Mouse (Mus musculus): Measurements from ENCODE around the gene Olfr1242. TPM values are rescaled to one million over a fixed set of nuclear protein-coding genes. Genes with fewer than 3 reads are reported as not detected.

Olfr1242 gene
- not detected for total RNA-seq (2022)

GRCm38 (mm10) chr2:89498235-89498634 lies at the start of gene Olfr1242:
TSS of gene Olfr1242 (minus strand) at chr2:89498335.
- no peak for DNase-seq (ENCODE audit: low spot score in 2 of 2)

GRCm38 (mm10) chr2:89544516-89544915 lies 46.4 kb upstream of the Olfr1242 start:
- no peak for DNase-seq (ENCODE audit: low spot score in 2 of 2)

- no peak for DNase-seq (ENCODE audit: low spot score in 2 of 2)
These were observed 41.8 kb upstream of the Olfr1242 start for GRCm38 (mm10) chr2:89539923-89540322.

- DNase-seq (ENCODE audit: low spot score in 2 of 2): no peak
These were observed 33.3 kb upstream of the Olfr1242 start, which contains the start of gene Olfr1243 for GRCm38 (mm10) chr2:89531387-89531786. TSS of gene Olfr1243 (minus strand) at chr2:89531487.

GRCm38 (mm10) chr2:89487026-89487425 lies 11.1 kb downstream of the Olfr1242 start, which contains the start of gene Olfr1241:
TSS of gene Olfr1241 (minus strand) at chr2:89487126.
- no peak for DNase-seq (ENCODE audit: low spot score in 2 of 2)

GRCm38 (mm10) chr2:89442900-89443299 lies 55.2 kb downstream of the Olfr1242 start, which contains the start of gene Olfr1240:
TSS of gene Olfr1240 (minus strand) at chr2:89443000.
- no peak for DNase-seq (ENCODE audit: low spot score in 2 of 2)

Other genes starting within 250 kb of the Olfr1242 start
- not detected for gene Olfr1228, start 244.3 kb downstream of the Olfr1242 start, total RNA-seq (2022)
- not detected for gene Olfr1229, start 210.3 kb downstream of the Olfr1242 start, total RNA-seq (2022)
- not detected for gene Olfr1230, start 201.1 kb downstream of the Olfr1242 start, total RNA-seq (2022)
- not detected for gene Olfr1231, start 191.3 kb downstream of the Olfr1242 start, total RNA-seq (2022)
- not detected for gene Olfr1232, start 168.7 kb downstream of the Olfr1242 start, total RNA-seq (2022)
- gene Olfr1233, start 155.9 kb downstream of the Olfr1242 start, total RNA-seq (2022): not detected
- not detected for gene Olfr1234, start 133.5 kb downstream of the Olfr1242 start, total RNA-seq (2022)
- not detected for gene Olfr1238, start 88.7 kb downstream of the Olfr1242 start, total RNA-seq (2022)
- gene Olfr1239, start 77.9 kb downstream of the Olfr1242 start, total RNA-seq (2022): not detected
- gene Olfr1240, start 55.3 kb downstream of the Olfr1242 start, total RNA-seq (2022): not detected
- not detected for gene Olfr1241, start 11.2 kb downstream of the Olfr1242 start, total RNA-seq (2022)
- gene Olfr1243, start 33.2 kb upstream of the Olfr1242 start, total RNA-seq (2022): not detected
- not detected for gene Olfr1245, start 80.1 kb upstream of the Olfr1242 start, total RNA-seq (2022)
- gene Olfr1246, start 94.8 kb upstream of the Olfr1242 start, total RNA-seq (2022): not detected
- gene Olfr1247, start 115.8 kb upstream of the Olfr1242 start, total RNA-seq (2022): under 1 TPM in 1 of 4 experiments, not detected in 3; 0.09 TPM
- not detected for gene Olfr1248, start 119.9 kb upstream of the Olfr1242 start, total RNA-seq (2022)
- not detected for gene Olfr1249, start 136.6 kb upstream of the Olfr1242 start, total RNA-seq (2022)
- gene Olfr1250, start 163.1 kb upstream of the Olfr1242 start, total RNA-seq (2022): not detected
- gene Olfr1251, start 173.6 kb upstream of the Olfr1242 start, total RNA-seq (2022): not detected
- gene Olfr1252, start 226.7 kb upstream of the Olfr1242 start, total RNA-seq (2022): not detected